Mouse (Mus musculus): ENCODE data around the gene Gm10273. TPM values are rescaled to one million over a fixed set of nuclear protein-coding genes. Genes with fewer than 3 reads are reported as not detected.
"Not testable (repeated sequence)": the region's sequence is repeated elsewhere in the genome, so short reads cannot be mapped to it uniquely, and the experiment has no call there.

The Gm10273 gene
- polyA plus RNA-seq (2021), result 0.96 TPM

GRCm38 (mm10) chr10:59395461-59395860 is at the start of gene Gm10273:
Gm10273 (plus strand) TSS chr10:59395632.
- in situ Hi-C loops (cut with MboI; ENCODE audit: low pct_unique_long_range_greater_than_20kb); ATAC-seq; H3K27me3 ChIP-seq; POLR2A ChIA-PET; CTCF ChIA-PET; DNase-seq (ENCODE audit: low read depth, low spot score): not testable (repeated sequence)

DNA sequence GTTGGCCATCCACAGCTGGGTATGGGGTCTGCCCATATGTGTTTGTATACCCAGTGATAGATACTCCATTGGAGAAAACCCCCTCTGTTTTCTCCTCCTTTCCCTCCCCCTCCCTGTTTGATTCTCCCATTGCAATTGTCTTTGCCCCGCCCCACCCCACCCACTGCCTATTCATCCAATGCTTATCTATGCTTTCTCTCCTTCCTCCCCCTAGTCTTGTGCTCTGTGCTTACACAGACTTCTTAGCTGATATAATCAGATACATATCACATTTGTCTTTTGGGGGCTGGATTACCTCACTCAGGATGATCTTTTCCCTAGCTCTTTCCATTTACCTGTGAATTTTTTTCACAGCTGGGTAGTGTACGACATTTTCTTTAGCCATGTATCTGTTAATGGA is 48.9 kb upstream of the Gm10273 start:
- CTCF ChIA-PET, result interaction anchor here (1.0 kb wide), 1 partner anchor 8 kb away, joined by 3 read pairs; no protein-coding TSS in a partner anchor
- TF ChIP-seq CTCF (IDR thresholded peaks at IDR 0.05), result no peak
- DNase-seq (ENCODE audit: low read depth, low spot score) (no peak), ATAC-seq (no peak)
- H3K27me3 ChIP-seq, result no peaks in the 10 kb centered on the region
- POLR2A ChIA-PET, result no interaction called here
- in situ Hi-C loops (cut with MboI; ENCODE audit: low pct_unique_long_range_greater_than_20kb), result no loop called here

DNA sequence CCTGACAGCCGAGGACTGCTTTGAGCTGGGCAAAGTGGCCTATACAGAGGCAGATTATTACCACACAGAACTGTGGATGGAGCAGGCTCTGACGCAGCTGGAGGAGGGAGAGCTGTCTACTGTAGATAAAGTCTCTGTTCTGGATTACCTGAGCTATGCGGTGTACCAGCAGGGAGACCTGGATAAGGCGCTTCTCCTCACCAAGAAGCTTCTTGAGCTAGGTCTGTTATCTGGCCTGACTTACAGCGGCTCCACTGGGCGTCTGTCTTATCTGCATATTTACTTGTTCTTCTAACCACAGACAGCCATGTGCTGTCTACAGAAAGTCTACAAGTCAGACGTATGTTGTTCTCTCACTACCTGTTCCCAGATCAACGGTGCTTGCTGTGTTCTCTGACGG is 47.2 kb upstream of the Gm10273 start:
- in situ Hi-C loops (cut with MboI; ENCODE audit: low pct_unique_long_range_greater_than_20kb), result no loop called here
- DNase-seq (ENCODE audit: low read depth, low spot score) (no peak), ATAC-seq (no peak)
- CTCF ChIA-PET, result interaction anchor here (0.6 to 0.8 kb wide), 2 partner anchors 10 to 560 kb away, joined by 3 read pairs; no protein-coding TSS in a partner anchor
- no peaks in the 10 kb centered on the region for H3K27me3 ChIP-seq
- POLR2A ChIA-PET, result no interaction called here
- no peak for TF ChIP-seq CTCF (IDR thresholded peaks at IDR 0.05)

DNA sequence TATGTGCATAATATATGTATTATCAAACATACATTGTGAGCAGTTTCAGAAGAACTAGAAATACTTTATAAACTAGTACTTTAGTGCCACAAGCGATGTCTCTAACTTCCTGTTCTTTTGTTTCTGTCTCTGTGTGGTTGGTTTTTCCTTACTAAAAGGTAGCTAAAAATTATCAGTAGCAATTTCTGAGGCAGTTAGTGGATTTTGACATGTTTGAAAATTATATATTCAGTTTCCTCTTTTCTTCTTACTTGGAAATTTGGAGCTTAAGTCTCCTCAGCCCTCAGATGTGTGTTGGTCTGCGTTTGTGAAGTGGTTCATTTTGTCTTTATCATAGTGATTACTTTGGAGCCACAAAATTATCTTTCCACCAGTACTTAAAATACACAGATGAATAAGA is 45.9 kb upstream of the Gm10273 start:
- DNase-seq (ENCODE audit: low read depth, low spot score) (no peak), ATAC-seq (no peak)
- POLR2A ChIA-PET, result no interaction called here
- H3K27me3 ChIP-seq, result no peaks in the 10 kb centered on the region
- TF ChIP-seq CTCF (IDR thresholded peaks at IDR 0.05), result no peak
- CTCF ChIA-PET, result interaction anchor here (0.8 to 1.8 kb wide), 2 partner anchors 12 to 200 kb away, joined by 3 to 5 read pairs; no protein-coding TSS in a partner anchor
- in situ Hi-C loops (cut with MboI; ENCODE audit: low pct_unique_long_range_greater_than_20kb), result no loop called here

DNA sequence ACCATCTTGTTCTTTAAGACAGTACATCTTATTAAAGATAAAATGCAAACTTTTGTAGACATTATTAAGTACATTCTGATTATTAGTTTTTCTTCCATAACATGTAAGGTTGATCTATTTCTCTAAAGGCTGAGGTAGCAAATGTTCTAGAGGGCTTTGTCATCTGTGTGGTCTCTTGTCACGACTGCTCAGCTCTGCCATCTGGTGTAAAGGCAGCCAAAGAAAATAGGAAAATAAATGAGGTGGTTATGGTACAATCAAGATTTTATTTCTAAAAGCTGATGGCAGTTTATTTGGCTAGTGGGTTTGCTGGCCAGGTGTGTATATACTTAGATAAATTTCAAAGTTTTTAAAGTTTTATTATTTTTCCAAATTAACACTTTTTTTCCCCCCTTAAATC is 42.4 kb upstream of the Gm10273 start:
- in situ Hi-C loops (cut with MboI; ENCODE audit: low pct_unique_long_range_greater_than_20kb), result loop anchor here (5.0 to 10.0 kb wide), 2 partner anchors 48 to 186 kb away; no protein-coding TSS in a partner anchor
- ATAC-seq, result no peak
- H3K27me3 ChIP-seq, result no peaks in the 10 kb centered on the region
- peak; percentile 31 for TF ChIP-seq CTCF (IDR thresholded peaks at IDR 0.05)
- no peak for DNase-seq (ENCODE audit: low read depth, low spot score)
- POLR2A ChIA-PET, result no interaction called here
- CTCF ChIA-PET, result interaction anchor here (1.4 kb wide), 1 partner anchor 56 kb away, joined by 4 read pairs; no protein-coding TSS in a partner anchor

DNA sequence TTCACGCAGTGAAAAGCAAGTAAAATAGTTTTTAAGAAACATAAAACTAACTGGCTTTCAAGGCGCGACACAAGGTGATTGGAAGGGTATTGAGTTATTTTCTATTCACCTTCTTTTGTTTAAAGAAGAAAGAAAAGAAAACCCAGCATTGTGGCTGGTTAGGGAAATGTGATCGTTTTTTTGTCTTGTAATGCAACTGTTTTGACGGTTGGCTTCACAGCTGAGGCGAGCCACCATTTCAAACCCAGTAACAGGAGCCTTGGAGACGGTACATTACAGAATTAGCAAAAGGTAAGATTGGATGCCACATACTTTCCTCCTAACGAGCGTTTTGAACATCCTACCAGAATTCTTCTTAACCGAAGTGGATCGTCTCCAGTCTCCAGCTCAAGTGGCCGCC is 41.3 kb upstream of the Gm10273 start:
- no peaks in the 10 kb centered on the region for H3K27me3 ChIP-seq
- DNase-seq (ENCODE audit: low read depth, low spot score), result no peak
- in situ Hi-C loops (cut with MboI; ENCODE audit: low pct_unique_long_range_greater_than_20kb), result loop anchor here (5.0 to 10.0 kb wide), 2 partner anchors 49 to 187 kb away; no protein-coding TSS in a partner anchor
- ATAC-seq, result no peak
- CTCF ChIA-PET, result no interaction called here
- no peak for TF ChIP-seq CTCF (IDR thresholded peaks at IDR 0.05)
- POLR2A ChIA-PET, result no interaction called here

GRCm38 (mm10) chr10:59355020-59355419 is 40.4 kb upstream of the Gm10273 start:
- ChIA-PET POLR2A (no interaction called here), CTCF (interaction anchor here (0.8 to 2.5 kb wide), 4 partner anchors 8 to 184 kb away, joined by 3 to 8 read pairs (median 4); no protein-coding TSS in a partner anchor)
- in situ Hi-C loops (cut with MboI; ENCODE audit: low pct_unique_long_range_greater_than_20kb), result loop anchor here (10.0 kb wide), 1 partner anchor 50 kb away; no protein-coding TSS in a partner anchor
- DNase-seq (ENCODE audit: low read depth, low spot score), result no peak
- TF ChIP-seq CTCF (IDR thresholded peaks at IDR 0.05), result no peak
- no peak for ATAC-seq
- no peaks in the 10 kb centered on the region for H3K27me3 ChIP-seq

- DNase-seq (ENCODE audit: low read depth, low spot score) (no peak), ATAC-seq (no peak)
- no peaks in the 10 kb centered on the region for H3K27me3 ChIP-seq
- ChIA-PET CTCF (interaction anchor here (0.7 to 1.6 kb wide), 3 partner anchors 26 to 62 kb away, joined by 3 to 6 read pairs (median 4); partner anchors contain the start of gene P4ha1), POLR2A (no interaction called here)
- no peak for TF ChIP-seq CTCF (IDR thresholded peaks at IDR 0.05)
- in situ Hi-C loops (cut with MboI; ENCODE audit: low pct_unique_long_range_greater_than_20kb), result loop anchor here (10.0 kb wide), 1 partner anchor 54 kb away; no protein-coding TSS in a partner anchor
Measured at GRCm38 (mm10) chr10:59358744-59359143, 36.7 kb upstream of the Gm10273 start.

GRCm38 (mm10) chr10:59363208-59363607 is 32.2 kb upstream of the Gm10273 start:
- H3K27me3 ChIP-seq, result no peaks in the 10 kb centered on the region
- ChIA-PET POLR2A (no interaction called here), CTCF (no interaction called here)
- ATAC-seq (no peak), DNase-seq (ENCODE audit: low read depth, low spot score) (no peak)
- in situ Hi-C loops (cut with MboI; ENCODE audit: low pct_unique_long_range_greater_than_20kb), result no loop called here
- TF ChIP-seq CTCF (IDR thresholded peaks at IDR 0.05), result no peak

DNA sequence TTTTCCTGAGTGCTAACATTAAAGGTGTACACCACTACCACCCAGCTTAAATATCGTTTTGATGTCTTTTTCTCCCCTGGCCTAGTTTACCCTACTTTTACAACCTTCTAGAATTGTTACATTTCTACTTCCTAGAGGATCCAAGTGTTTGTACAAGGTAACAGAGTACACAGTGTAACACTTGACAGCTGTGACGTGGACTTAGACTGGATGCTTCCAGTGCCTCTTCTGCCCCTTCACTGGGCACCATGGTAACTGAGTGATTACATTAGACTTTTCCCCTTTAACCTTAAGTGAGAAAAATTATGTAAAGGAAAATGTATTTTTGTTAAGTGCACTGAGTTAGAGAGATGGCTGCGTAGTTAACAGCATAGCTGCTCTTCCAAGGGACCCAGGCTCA is 30.9 kb upstream of the Gm10273 start:
- ChIA-PET POLR2A (interaction anchor here (0.6 kb wide), 1 partner anchor 1109 kb away, joined by 4 read pairs; the partner anchor contains the start of gene Gcc2), CTCF (no interaction called here)
- no peaks in the 10 kb centered on the region for H3K27me3 ChIP-seq
- TF ChIP-seq CTCF (IDR thresholded peaks at IDR 0.05), result no peak
- ATAC-seq (no peak), DNase-seq (ENCODE audit: low read depth, low spot score) (no peak)
- in situ Hi-C loops (cut with MboI; ENCODE audit: low pct_unique_long_range_greater_than_20kb), result no loop called here

DNA sequence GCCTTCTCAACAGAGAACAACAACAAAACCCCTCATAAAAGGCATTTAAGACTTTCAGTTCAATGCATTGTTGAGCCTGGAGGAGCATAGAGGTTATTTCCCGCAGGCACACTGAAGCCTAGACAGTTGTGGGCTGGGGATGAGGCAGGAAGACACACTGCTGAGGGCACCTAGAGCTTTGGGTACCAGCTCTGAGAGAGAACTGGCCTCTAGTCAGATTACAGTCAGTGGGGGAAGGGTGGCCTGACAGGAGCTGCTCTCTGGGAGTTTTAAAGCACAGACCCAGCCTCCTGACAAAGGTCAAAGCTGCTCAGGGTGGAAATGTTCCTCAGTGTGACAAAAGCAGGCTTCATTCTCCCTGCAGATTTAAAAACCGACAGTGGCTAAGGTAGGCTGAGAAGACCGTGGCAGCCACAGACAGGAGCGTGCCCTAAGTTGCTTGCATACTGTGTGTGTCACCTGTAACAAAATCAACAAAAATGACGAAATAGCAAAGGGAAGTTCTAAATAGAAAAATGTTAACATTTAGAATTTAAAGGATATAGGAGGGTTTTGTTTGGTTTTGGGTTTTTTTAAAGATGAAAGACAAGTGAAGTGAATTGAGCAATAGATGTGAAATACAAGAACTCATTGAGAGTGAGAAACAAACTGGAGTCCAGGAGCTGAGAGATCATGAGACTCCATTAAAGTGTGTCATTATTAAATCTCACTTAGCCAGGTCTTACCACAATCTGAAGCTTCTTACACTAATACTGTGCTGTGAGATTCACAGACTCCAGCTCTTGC is 29.4 kb upstream of the Gm10273 start:
- no peak for TF ChIP-seq CTCF (IDR thresholded peaks at IDR 0.05)
- H3K27me3 ChIP-seq, result no peaks in the 10 kb centered on the region
- in situ Hi-C loops (cut with MboI; ENCODE audit: low pct_unique_long_range_greater_than_20kb), result no loop called here
- ChIA-PET POLR2A (interaction anchor here (1.0 kb wide), 1 partner anchor 40 kb away, joined by 3 read pairs; no protein-coding TSS in a partner anchor), CTCF (no interaction called here)
- DNase-seq (ENCODE audit: low read depth, low spot score) (no peak), ATAC-seq (no peak)

Data from Patski (cell line).